Mouse (Mus musculus): ENCODE data around the gene Cers5.
"Not testable (repeated sequence)": the region's sequence is repeated elsewhere in the genome, so short reads cannot be mapped to it uniquely, and the experiment has no call there.

The Cers5 gene

GRCm38 (mm10) chr15:99787625-99788120, 15.0 kb upstream of the Cers5 start:
- no peak for DNase-seq (ENCODE audit: low spot score)

GRCm38 (mm10) chr15:99778677-99779335, 6.1 kb upstream of the Cers5 start:
- DNase-seq (ENCODE audit: low spot score), result no peak

- no peak for DNase-seq (ENCODE audit: low spot score)
Observed at GRCm38 (mm10) chr15:99778148-99778547, 5.5 kb upstream of the Cers5 start.

GRCm38 (mm10) chr15:99772925-99773324, 240 bp upstream of the Cers5 start:
- no peak for DNase-seq (ENCODE audit: low spot score)

- DNase-seq (ENCODE audit: low spot score), result peak; percentile 67
Observed at GRCm38 (mm10) chr15:99772277-99772880, 306 bp downstream of the Cers5 start.

- DNase-seq (ENCODE audit: low spot score), result peak; percentile 4
Observed at GRCm38 (mm10) chr15:99771601-99772276, 946 bp downstream of the Cers5 start.

- no peak for DNase-seq (ENCODE audit: low spot score)
Observed at GRCm38 (mm10) chr15:99771004-99771500, 1.6 kb downstream of the Cers5 start.

- no peak for DNase-seq (ENCODE audit: low spot score)
Observed at GRCm38 (mm10) chr15:99768761-99769160, 3.9 kb downstream of the Cers5 start.

- no peak for DNase-seq (ENCODE audit: low spot score)
Observed at GRCm38 (mm10) chr15:99767467-99767866, 5.2 kb downstream of the Cers5 start.

- DNase-seq (ENCODE audit: low spot score), result no peak
Observed at GRCm38 (mm10) chr15:99754204-99754603, 18.5 kb downstream of the Cers5 start.

- DNase-seq (ENCODE audit: low spot score), result no peak
Observed at GRCm38 (mm10) chr15:99740229-99740628, 32.5 kb downstream of the Cers5 start.

- DNase-seq (ENCODE audit: low spot score), result no peak
Observed at GRCm38 (mm10) chr15:99736675-99737074, 36.0 kb downstream of the Cers5 start.

- no peak for DNase-seq (ENCODE audit: low spot score)
Observed at GRCm38 (mm10) chr15:99735631-99736030, 37.1 kb downstream of the Cers5 start.

GRCm38 (mm10) chr15:99733186-99733585, 39.5 kb downstream of the Cers5 start:
- DNase-seq (ENCODE audit: low spot score), result no peak

GRCm38 (mm10) chr15:99731678-99732077, 41.0 kb downstream of the Cers5 start:
- no peak for DNase-seq (ENCODE audit: low spot score)

- DNase-seq (ENCODE audit: low spot score), result no peak
Observed at GRCm38 (mm10) chr15:99731167-99731566, 41.5 kb downstream of the Cers5 start.

- DNase-seq (ENCODE audit: low spot score), result no peak
Observed at GRCm38 (mm10) chr15:99729056-99729783, 43.5 kb downstream of the Cers5 start.

GRCm38 (mm10) chr15:99728211-99728610, 44.5 kb downstream of the Cers5 start:
- no peak for DNase-seq (ENCODE audit: low spot score)

GRCm38 (mm10) chr15:99727525-99727924, 45.2 kb downstream of the Cers5 start:
- DNase-seq (ENCODE audit: low spot score), result no peak

GRCm38 (mm10) chr15:99727039-99727438, 45.6 kb downstream of the Cers5 start:
- not testable (repeated sequence) for DNase-seq (ENCODE audit: low spot score)

GRCm38 (mm10) chr15:99726549-99726948, 46.1 kb downstream of the Cers5 start:
- DNase-seq (ENCODE audit: low spot score), result no peak
